Mouse (Mus musculus) kidney, postnatal 25 days (tissue): ENCODE data around the gene Nrbp1.

ENCODE experiments used
- DNase-seq, 2 experiments: peaks; one replicate each; pipeline ENCODE4 v3.0.0; 2021; ENCODE audit warnings: mixed read lengths in 2 of 2

Nrbp1 gene

DNA sequence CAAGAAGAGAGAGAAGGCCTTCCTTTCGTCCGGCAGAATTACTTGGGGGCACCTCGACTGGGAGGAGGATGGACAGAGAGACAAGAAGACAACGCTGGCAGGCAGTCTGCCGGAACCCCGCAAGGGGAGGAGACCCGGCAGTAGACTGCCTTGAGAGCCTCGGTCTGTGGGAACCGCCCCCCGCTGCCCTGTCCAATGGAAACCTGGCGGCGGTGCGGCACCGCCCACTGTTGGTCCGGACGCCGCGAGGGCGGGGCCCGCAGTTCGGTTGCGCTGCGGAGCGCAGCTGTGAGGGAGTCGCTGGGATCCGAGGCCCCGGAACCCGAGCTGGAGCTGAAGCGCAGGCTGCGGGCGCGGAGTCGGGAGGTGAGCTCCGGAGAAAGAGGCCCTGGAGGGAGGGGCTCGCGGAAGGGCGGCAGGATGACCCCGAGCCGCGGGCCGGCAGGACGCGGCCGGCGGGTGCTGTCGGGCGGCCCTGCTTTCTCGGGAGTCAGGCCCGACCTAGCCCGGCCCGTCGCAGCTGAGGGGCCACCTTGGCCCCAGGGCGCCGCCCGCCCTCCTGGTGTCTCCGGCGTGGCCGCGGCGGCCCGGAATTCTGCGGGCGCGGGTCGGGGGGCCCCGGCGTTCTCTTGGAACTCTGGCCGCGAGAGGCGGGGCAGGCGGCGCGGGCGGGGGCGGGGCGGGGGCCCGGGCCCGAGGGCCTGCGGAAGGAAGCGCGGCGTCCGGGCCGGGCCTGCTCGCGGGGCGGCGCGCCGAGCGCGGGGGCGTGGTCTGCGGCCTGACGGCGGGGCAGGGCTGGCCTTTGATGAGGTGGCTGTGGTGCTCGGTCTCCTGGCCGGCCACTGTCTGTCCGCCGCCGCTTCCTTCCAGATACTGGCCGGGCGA is at the start of gene Nrbp1, which contains the start of gene Gm9970:
TSS of gene Nrbp1 (plus strand) at position 228 of the 885 bp plus-strand sequence.
TSS of gene Gm9970 (minus strand) at position 596 of the 885 bp plus-strand sequence.
- peak; percentile 98 to 99 for DNase-seq

DNA sequence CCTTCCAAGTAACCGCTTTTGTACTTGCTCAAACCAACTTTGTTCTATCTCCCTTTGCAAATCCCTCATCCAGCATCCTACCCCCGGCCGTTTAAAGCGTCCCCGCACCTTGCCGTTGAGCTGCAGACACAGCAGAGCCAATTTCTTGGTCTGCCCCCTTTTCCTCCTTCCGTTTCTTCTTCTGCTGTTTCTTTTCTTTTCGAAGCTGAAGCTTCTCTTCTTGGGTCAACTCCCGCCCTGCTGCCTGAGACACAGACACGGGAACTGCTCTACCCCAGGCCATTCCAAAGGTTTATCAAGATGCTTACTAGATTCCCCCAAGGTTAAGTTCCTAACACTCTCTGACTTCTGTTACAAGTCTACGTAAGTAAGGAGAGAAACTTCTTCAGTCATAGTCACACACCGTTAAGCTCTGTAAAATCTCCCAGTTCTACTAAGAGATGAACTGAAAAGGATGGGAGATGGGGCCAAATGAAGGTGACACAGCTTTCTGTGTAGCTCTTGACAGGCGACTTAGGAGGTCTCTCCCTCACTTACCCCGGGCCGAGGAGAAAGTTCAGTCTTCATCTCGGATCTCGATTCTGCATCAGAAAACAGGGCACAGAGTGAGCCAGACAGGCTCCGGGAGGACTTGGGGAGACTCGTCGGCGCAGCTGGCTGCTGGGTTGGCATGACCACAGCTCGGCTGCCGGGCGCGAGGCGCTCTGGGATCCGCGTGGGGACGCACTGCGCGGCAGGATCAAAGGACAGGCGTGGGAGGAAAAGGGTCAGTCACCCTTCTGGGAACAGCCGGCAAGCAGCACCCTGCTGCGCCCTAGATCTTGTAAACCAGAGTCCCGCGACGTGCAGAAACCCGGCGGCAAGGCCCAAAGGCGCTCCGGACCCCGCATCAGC is 48.4 kb upstream of the Nrbp1 start:
- DNase-seq, result peak; percentile 78 to 89

DNA sequence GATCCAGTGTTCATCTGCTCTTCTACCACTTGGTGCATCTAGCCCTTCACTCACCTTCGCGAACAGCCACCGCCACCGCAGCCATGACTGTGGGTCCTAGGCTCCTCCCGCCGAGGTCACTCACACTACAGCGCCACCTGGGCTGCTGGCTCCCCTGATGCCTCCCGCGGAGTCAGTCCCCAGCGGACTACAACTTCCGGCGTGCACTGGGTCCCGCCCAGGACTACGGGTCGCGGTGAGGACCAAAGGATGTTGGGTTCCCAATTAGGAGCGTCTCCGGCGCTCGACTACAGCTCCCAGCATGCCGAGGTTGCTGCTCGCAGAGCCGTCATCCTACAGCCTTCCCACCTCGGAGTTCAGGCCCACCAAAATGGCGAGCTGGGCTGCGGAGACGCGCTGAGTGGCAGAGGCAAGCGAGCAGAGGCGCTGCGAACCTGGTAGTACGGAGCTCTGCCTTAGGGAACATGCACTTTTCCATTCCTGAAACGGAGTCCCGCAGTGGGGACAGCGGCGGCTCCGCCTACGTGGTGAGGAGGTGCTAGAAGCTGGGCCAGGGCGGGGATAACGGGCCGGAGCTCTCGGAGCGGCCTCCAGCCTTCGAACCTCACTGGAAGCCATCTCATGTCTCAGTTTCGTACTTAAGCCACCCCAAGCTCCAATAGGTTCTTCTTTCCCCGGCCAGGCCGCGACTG is 47.6 kb upstream of the Nrbp1 start, which contains the start of the genes Snx17 and Eif2b4:
TSS of gene Snx17 (plus strand) at position 289 of the 692 bp plus-strand sequence.
TSS of gene Eif2b4 (minus strand) at position 492 of the 692 bp plus-strand sequence.
- peak; percentile 99 to 100 for DNase-seq

DNA sequence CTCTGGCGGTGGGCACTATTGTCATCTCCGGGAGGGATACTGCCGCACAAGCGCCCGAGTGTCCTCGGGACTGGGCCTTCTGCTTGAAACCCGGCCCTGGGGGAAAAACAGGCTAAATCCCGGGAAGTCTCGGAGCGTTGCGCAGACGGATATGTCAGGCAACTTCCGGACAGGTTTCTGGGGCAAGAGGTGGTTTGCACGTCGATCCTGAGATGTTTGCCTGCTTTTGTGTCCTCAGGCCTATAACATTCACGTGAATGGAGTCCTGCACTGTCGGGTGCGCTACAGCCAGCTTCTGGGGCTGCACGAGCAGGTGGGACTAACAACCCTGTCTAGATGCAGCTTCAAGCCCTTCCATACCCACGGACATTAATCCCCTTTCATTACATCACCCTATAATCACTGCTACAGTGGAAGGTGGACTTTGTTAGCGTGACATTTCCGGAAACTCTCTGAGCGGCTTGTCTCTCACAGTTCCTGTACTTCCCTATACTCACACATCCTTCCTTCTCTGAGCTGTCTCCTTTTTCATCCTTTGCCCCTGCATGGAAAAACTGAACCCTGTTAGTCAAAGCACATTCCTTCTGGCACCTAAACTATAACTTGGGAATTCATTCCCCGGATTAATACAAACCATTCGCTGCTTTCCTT is 46.9 kb upstream of the Nrbp1 start:
- no peak for DNase-seq

DNA sequence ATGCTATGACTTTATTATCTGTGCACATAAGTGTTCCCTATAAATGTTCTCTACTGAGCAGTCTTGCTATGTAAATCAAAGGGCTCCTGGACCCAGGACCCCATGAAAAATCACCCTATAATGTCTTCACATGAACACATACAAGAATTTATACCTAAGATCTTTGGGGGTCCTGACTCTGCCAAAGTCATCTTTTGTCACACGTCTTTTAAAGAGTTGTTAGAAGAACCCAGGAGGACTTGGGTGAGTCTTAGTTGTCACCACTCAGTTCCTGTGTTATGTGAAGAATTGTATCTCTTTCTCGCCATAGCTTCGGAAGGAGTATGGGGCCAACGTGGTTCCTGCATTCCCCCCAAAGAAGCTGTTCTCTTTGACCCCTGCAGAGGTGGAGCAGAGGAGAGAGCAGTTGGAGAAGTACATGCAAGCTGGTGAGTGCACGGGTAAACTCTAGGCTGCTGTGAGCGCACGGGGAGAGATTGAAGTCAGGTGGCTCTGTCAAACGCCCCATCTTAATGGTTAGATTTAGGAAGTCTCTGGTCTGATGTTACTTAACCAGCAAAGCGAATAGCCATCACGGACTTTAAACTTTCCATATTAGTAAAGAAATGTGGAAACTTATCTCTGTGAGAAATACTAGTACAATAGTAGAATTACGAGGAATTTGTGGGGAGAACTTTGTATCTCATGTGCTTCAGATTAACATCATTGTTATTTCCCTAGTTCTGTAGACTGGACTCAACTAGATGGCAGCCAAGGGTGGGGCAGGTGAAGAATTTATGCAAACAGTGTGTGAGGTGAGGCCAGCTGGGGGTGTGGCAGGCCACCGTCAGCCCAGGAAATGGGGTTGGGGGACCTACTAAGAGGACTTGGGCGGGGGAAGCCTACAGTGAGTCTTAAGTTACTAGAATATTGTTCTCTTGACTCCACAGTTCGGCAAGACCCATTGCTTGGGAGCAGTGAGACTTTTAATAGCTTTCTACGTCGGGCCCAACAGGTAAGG is 45.9 kb upstream of the Nrbp1 start:
- no peak for DNase-seq

DNA sequence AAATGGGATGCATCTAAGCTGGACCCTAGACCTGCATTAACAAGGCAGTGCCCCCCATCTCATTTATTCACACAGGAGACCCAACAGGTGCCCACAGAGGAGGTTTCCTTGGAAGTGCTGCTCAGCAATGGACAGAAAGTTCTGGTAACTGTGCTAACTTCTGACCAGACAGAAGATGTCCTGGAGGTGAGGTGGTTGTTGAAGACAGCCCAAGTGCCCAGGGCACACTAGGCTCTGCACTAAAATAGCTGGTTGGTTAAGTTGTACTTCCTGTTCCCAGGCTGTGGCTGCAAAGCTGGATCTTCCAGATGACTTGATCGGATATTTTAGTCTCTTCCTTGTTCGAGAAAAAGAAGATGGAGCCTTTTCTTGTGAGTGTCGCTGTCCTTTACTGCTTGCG is 45.0 kb upstream of the Nrbp1 start:
- DNase-seq, result no peak

DNA sequence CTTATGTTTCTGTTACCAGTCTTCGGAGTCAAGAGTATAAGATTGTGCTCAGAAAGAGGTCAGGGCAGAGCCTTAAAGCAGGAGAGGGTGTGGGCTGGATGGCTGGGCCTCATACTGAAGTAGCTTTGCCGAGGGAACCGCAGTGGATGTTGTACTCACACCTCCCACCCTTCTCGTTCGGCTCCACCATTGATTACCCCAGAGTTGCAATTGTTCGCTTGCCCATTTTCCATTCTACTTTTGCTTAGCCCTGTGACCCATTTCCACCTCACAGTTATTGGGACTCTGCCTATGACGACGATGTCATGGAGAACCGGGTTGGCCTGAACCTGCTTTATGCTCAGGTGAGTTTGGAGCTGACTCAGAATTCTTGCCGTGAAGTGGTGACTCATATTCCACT is 44.5 kb upstream of the Nrbp1 start:
- no peak for DNase-seq

DNA sequence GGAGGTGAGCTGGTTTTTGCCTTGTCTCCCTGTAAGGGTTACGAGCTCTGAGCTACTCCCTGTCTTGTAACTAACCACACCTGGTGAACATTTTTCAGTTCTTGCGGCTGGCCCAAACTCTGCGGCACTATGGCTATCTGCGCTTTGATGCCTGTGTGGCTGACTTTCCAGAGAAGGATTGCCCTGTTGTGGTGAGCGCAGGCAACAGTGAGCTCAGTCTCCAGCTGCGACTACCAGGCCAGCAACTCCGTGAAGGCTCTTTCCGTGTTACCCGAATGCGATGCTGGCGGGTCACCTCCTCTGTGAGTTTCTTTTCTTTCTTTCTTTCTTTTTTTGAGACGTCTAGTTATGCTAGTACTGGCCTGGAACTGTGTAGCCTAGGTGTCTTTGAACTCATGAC is 43.6 kb upstream of the Nrbp1 start:
- DNase-seq, result no peak

DNA sequence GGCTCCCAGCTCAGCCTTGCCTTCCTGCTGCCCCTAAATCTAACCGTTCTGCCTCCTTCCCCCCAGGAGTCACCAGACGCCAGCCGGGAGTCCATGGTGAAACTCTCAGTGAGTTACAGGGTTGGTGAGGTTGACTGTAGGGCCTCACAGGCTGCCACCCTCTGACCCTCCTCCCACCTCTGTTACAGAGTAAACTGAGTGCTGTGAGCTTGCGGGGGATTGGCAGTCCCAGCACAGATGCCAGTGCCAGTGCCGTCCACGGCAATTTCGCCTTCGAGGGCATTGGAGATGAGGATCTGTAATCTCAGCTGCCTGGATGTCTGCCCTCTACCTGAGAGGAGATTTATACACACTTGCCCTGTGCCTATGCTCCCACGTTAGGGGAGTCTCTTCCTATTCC is 42.5 kb upstream of the Nrbp1 start:
- DNase-seq, result no peak

DNA sequence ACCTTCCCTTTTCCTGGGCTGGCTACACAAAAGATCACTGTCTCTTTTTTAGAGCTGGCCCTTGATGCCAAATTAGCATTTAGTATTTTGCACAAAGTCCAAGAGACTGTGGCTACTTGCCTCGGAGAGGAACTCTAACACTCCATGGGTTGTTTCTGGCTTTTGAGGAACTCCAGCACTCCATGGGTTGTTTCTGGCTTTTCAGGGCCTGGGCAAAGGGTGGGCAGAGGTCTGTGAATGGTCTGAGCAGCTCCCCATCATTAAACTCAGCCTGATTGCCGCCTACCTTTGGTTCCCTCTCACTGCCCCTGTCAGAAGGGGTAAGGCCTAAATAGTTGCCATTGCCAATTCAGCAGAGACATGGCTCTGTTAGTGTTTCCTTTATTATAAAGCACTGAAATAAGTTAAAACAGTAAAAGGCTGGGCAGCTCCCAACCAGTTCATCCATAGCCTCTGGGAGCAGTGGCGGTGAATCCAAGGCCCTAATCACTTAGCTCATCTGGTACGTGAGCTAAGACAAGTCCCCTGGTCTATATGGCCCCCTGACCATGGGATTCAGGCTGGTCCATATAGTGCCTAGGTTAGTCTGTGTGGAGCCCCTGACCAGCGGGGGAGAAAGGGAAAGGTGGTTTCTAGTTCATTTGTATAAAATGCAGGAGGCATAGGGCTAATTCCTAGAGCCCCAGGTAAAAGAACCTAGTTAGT is 41.9 kb upstream of the Nrbp1 start:
- DNase-seq, result no peak

DNA sequence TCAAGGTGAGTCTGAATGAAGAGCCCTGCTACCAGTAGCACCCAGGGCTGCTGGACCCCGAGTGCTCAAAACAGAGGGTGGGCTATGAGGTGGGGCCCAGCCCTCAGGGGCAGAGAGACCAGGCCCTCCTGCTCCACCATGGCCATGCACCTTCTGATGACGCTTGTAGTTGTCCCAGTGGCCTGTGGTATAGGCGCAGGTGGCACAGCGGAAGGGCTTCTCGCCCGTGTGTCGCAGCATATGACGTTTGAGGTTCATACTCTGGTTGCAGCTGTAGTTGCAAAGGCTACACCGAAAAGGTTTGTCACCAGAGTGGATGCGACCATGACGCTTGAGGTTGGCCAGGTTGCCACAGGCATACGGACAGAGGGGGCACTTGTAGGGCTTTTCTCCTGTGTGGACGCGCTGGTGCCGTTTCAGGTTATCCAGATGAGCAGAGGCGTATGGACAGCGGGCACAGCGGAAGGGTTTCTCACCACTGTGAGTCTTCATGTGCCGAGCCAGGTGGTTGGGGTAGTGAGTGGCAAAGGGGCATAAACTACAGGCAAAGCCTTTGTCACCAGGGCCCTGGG is 41.3 kb upstream of the Nrbp1 start:
- DNase-seq, result no peak

DNA sequence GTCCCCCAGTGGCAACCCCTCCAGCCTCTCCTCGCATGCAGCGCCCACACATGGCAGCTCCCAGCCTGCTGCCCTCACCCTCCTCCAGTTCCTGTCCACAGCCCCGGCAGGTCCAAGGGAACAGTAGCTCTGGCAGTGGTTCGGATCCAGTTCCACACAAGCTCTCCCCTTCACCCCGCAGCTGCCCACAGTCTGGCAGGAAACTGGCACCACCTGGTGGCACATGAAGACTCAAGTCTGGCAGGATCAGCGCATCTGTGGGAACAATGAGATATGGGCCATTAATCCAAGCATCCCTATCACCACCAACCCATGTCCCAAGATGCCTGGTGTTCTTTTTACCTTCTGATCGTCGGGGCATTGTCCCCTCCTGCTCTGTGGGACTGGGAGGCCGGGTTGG is 40.8 kb upstream of the Nrbp1 start:
- DNase-seq, result peak; percentile 27 to 60

DNA sequence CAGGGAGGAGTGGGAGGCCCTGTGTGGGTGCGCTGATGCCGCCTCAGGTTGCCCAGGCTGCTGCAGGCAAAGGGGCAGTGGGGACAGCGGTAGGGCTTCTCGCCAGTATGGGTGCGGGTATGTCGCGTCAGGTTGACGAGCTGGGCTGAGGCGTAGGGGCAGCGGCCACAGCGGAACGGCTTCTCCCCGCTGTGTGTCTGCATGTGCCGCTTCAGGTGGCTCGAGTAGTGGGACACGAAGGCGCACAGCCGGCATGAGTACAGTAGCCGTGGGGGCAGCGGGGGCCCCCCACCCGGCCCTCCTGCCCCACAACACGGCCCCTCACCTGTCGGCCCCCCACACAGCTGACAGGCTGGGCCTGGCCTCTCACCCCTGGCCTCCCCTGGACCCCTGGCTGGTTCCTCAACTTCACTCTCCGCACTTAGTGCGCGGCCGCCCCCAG is 40.3 kb upstream of the Nrbp1 start:
- DNase-seq, result peak in 1 of 2 experiments; percentile 60

DNA sequence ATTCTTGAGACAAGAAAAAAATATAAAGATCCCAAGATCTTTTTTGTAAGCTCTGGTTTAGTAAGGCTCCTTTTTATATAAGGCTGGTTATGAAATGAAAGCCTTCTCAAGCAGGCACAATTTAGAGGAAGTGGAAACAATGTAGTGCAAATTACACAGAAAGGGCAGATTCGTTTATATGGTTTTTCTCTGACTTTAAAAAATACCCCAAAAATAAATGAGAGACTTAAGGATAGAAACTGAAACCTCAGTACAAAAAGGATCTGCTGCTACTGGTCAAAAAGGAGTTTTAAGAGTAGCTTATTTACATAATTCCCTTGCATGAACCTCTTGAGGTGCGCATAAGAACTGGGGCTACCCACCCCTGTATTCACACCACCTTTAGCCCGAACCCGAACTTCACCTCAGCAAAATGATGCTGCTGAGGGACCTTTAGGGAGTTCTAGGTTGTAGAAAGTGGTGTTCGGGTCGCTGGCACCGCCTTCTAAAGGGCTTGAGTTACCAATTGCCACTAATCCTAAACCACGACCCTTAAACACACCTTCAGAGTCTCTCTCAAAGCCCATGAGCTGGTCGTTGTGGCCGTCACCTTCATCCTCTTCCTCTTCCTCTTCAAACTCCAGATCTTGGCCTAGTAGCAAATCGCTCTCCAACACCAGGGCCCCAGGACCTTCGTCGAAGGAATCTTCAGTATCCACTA is 39.5 kb upstream of the Nrbp1 start:
- no peak for DNase-seq

DNA sequence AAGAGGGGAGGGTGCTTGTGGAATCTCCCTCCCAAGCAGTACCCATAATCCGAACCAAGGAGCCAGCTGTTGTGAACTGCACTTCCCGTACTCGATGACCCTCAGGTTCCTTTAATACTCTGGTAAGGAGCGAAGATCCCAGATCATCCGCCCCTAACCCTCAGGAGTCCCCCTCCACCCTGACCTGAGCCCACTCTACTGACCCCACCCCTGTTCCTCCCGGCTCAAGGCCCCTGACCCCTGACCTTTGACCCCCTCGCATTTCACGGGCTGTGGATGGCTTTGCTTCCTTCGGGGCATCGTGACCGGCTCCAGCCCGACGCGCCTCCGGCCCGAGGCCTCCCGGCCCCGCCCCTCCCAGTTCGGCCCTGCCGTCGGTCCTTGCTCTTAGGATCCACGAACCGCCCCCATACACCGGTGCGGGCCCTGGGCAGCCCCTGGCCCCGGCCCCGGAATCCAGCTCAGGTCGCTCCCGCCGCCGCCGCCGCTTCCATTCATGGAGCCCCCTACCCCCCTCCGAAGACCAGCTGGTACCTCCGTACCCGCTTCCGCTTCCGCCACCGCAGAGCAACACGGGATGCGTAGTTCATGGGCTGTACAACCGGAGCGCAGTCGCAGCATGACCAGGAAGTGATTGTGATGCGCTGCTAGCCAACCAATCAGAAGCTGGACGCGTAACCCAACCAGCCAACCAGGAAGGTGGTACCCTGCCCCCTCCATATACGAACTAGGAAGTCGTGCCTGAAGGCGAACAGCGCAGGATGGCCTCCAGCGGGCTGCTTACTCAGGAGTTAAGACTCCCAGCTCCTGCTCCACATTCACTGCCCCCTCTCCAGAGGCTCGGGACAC is 38.7 kb upstream of the Nrbp1 start, which contains the start of gene Zfp513:
TSS of gene Zfp513 (minus strand) at position 562 of the 849 bp plus-strand sequence.
- peak; percentile 97 to 99 for DNase-seq

DNA sequence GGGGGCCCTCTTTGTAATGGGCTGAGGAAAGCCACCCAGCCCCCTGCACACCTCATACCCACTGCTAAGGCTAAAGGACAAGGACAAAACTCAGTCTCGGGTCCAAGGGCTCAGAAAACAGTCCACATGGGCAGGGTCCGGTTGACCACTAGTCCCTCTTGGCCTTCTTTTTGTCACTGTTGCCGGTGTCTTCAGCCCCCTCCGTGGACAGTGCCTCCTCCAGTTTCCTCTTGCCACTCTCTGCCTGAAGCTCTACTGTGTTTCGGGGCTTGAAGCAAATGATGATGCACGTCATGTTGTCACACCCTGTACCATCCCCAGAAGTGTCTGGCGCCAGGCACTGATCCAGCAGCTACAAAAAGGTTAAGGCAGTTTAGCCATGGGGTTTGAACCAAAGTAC is 37.7 kb upstream of the Nrbp1 start:
- DNase-seq, result no peak

DNA sequence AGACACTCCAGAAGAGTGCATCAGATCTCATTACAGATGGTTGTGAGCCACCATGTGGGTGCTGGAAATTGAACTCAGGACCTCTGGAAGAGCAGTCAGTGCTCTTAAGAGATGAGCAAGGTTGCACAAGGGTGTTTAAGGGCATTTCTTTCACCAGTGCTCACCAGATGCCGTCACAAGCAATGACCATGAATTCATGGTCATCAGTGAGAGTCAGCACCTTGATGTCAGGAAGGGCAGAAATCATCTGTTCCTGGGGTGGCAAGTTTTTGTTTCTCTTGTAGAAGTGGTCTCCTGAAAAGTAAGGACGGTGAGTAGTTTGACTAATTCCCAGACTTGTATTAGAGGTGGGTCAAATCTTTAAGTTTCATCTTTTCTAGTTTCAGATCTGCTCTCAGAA is 36.8 kb upstream of the Nrbp1 start:
- DNase-seq, result no peak

DNA sequence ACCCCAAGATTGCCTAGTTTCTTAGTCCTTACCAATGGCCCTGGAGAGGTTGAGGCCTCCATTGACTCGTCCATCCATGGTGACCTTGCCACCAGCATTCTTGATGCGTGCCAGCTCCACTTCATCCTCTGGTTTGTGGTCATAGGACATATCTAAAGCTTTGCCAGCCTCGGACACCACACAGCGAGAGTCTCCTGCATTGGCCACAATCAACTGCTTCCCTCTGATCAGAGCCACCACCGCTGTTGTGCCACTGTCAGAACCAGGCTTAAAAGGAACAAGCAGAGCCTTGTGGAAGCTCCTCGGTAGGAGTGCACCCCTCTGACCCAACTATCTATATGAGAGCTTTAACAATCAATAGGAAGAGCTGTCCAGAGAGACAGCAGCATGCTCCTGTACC is 36.2 kb upstream of the Nrbp1 start:
- no peak for DNase-seq
